Mouse (Mus musculus): ENCODE results near the gene Cep128.

The Cep128 gene

DNA sequence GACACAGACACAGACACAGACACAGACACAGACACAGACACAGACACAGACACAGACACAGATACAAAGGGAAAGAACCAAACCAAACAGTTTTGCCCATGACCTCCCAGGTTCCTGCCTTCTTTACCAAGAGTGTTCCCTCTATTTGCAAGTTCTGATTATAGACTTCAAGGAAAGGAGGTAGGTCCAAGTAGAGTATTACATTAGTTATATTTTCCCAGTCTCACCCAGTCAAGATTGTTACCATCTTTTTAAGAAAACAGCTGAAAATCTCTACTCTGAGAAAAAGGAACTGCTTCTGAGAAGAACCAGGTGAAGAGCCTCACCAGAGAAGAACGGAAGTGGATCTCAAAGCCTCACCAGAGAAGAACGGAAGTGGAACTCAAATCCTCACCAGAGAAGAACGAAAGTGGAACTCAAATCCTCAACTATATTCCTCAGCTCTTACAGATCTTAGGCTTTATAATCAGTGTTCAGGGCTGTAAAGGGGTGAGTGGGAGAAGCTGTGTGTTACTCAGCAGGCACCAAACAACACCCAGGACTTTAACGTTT, 200.8 kb downstream of the Cep128 start:
- no peak for ATAC-seq (ENCODE audit: low TSS enrichment)

- no peak for ATAC-seq (ENCODE audit: low TSS enrichment)
Measured at GRCm38 (mm10) chr12:91176808-91177526, 207.2 kb downstream of the Cep128 start.

- ATAC-seq (ENCODE audit: low TSS enrichment) = no peak
Measured at GRCm38 (mm10) chr12:91171613-91172012, 212.6 kb downstream of the Cep128 start.

GRCm38 (mm10) chr12:91161015-91161730, 223.0 kb downstream of the Cep128 start:
- ATAC-seq (ENCODE audit: low TSS enrichment) = no peak

- no peak for ATAC-seq (ENCODE audit: low TSS enrichment)
Measured at GRCm38 (mm10) chr12:91158481-91158880, 225.7 kb downstream of the Cep128 start.

DNA sequence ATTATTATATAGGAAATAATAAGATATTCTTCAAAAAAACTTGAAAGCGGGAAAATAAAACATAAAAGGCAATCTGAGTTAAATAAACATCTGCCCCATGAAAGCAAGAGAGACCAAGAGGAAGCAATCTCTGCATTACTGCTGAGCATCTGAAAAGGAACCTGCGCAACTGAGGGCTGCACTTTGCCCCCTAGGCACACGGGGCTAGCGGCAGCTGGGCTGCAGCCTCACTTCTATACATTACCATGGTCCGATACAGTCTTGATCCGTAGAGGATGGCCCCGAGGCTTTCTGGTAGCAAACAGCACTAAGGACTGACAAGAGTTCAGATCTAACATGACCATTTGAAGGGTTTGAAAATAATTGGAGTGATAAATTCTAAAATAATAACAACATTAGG, 230.2 kb downstream of the Cep128 start:
- ATAC-seq (ENCODE audit: low TSS enrichment) = no peak

DNA sequence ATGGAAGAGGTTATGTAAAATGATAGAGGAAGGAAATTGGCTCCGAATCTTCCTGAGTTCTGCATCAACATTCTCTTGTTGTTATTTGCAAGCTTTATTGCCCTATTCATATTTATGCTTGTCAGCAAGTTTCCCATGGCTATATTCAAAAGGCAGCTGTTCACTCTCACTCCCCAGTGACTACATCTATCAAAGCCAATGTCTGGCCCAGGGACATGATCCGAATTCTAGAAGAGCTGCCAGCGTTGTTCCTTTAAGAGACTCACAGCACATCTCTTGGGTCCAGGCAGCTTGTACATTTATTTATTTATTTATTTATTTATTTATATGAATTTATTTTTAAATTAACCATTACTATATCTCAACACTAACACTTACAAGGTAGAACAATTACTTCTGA, 235.1 kb downstream of the Cep128 start:
- ATAC-seq (ENCODE audit: low TSS enrichment) = no peak

DNA sequence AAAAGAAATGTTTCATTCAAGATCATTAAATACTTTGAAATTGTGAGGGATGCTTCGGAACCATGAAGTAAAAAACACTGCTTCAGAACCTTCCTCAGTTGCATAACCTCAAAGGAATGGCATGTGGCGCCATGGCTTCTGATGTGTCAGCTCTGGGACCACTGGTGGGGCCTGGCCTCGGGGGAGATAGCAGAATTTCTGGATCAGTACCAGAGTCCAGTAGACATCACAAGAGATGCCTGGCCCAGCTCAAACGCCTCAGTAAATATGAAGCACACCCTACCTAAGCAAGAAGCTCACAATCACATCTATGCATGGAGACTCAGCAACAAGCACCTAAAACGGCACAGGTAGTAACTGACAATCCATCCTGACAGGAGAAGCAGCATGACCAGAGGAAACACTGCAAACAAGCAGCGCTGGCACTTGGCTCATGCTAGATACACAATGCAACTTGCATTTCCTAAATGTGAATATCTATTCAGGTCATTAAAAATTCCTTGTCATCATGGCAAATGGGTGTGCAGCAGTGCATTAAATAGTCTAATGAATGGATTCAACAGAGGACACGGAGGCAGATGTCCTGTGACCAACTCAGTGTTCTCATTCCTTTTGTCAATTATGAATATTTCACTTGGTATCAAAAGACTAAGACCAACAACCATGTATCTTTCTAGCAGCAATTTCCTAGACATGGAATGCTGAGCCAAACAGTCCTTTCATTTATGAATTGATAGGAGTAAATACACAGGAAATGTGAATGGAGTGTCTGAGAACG, 249.3 kb downstream of the Cep128 start:
- no peak for ATAC-seq (ENCODE audit: low TSS enrichment)

DNA sequence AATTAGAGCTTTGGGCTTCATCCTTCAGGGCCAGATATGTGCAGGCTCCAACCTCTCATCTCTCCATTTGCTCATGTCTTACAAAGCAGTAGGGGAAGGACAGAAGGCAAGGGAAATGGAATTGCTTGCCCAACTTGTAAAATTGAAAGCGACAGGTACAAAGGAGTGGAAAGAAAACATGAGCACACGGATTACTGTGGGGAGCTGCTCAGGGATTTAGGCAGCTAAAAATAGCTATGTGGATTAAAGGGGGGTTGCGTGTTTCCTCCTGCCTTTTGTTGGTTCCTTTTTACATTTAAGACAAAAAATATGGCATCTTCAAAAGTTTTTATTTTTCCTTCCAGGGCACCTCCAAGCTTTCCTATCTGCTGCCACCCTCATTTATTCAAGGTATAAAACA, 269.2 kb downstream of the Cep128 start:
- no peak for ATAC-seq (ENCODE audit: low TSS enrichment)

DNA sequence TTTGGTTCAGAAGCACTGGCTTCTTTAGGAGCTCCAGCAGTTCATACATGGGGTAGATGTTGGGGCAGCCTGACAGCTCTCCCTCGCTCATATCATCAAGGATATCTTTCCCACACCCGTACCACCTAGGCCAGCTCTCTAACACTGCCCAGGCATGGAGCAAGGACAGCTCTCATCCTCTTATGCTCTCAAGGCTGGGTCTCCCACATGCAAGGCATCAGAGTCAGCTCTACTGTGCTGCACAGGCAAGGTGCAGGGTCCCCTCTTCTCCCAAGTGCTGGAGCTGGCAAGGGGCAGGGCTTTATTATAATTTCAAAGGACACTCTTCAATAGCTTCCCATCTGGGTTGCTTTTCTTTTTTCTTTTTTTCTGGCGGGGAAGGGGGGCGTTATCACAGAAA, 280.9 kb downstream of the Cep128 start:
- no peak for ATAC-seq (ENCODE audit: low TSS enrichment)

GRCm38 (mm10) chr12:91097869-91098268, 286.3 kb downstream of the Cep128 start:
- ATAC-seq (ENCODE audit: low TSS enrichment) = no peak

DNA sequence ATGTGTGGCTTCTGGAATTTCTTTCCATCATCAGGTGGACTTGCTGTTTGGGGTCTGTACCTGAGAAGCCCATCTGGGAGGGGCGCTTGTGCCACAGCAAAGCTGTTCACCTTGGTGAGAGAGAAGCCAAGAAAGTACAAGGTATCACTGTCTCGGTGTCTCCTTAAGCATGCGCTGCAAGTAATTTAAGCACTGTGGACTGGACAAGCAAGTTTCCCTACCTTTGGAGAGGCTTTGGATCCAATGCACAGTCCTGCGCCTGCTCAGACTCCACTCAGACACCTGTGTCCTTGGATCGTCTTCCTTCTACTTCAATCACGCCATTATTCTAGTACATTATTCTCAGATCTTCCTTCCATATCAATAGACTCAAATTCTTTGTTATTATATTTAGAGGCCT, 288.0 kb downstream of the Cep128 start:
- ATAC-seq (ENCODE audit: low TSS enrichment) = no peak

DNA sequence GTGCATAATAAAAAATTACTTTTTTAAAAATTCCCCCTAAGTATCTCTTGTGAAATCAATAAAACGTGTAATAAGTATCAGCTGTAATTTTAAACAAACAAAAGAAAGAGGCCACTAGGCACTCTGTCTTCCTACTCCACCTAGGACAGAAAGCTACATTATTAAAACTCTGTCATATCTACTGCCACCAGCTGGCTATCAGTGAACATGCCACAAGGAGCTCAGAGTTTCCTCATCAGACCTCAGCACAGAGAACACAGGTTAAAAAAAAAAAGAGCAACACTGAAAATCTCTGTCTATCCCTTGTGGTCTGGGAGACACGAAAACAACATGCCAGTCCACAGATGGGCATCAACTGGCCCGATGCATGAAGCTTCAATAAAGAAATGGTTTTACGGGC, 295.9 kb downstream of the Cep128 start:
- ATAC-seq (ENCODE audit: low TSS enrichment) = peak; percentile 91

DNA sequence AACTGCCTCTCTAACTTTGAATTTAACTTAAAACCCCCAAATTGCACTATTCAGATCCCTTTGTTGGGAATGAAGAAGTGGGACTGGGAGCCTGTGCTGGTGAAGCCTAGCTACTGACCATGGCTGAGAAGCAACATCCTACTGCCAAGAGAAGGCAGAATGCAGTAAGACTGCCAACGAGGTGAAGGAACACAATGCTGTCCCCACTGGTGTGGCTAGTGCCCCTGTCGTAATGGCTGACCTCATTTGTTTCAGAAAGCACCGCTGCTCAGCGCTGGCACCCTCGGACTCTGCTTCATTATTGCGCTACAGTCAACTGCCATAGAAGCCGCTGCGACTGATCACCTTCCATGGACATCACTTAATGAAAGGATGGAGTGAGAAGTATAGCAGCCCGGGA, 298.2 kb downstream of the Cep128 start:
- ATAC-seq (ENCODE audit: low TSS enrichment) = peak; percentile 55; the same call in 1 of the 2 replicates

DNA sequence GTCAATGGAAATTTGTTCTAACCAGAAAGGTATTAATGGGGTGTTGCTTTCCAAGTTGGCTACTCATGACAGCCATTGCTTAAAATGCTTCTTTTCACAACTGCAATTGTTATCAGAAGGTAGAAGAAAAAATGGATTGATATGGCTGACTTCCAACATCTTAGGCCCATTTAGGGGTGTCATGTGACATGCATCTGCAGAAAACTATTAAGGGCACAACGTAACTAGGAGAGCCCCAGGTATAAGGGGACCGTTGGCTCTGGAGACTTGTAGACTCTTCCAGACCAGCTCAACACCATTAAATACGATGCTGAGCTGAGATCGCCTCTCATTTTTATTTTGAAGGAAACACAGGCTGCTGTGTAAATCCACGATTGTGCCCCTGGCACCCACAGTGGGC, 308.6 kb downstream of the Cep128 start:
- no peak for ATAC-seq (ENCODE audit: low TSS enrichment)

DNA sequence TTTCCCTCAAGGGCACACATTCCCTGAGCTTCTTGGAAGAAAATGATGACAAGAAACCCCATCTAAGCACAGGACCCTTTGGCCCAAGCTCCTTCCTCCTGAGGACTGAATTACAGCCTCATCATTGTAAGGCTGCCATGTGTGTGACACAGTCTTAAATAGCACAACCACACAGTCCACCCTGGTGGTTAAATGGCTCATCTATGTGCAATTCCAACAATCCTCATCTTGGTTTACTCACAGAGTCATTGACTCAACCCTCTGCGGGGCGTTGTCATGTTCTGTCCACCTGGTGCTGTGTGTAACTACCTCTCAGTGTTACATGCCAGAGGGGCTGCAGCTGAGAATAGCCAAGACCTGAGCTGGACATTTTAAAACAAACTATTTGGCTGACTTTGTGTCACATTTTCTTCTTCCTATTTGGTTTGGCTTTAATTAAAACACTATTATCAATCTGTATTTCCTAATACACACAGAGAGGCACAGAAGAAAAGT, 313.6 kb downstream of the Cep128 start:
- ATAC-seq (ENCODE audit: low TSS enrichment) = no peak

GRCm38 (mm10) chr12:91067083-91067441, 317.1 kb downstream of the Cep128 start:
- ATAC-seq (ENCODE audit: low TSS enrichment) = no peak

DNA sequence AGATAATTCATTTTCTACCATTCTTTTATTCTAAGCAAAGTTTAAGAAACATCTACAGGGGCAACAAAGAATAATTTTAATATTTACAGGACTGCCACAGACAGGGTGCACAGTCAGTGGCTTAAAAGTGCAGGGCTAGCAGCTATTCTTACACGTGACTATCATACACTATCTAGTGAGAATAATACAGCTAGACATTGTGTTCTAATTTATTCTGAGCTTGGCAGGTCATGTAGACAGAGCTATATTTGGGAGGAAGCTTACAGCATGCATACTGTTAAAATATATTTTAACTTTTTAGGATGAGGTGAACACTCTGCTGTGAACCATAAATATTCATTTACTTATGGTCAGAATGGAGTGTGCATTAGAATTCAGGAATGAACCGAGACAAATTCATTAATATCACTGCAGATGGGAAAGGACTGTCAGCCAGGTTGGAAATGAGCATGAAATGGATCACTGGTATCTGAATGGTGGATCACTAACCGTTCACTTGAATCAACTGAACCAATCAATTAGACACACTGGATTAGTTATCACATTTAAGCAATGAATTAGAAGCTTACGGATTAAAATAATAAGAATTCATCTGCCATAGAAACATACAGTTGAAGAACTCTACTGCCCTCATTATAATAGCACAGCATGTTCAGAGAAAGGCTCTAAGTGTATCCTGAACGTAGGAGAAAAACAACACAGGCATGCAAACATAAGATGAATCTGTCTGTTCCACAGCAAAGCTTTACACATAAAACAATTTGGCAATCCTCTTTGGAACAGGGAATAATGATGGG, 317.7 kb downstream of the Cep128 start:
- 0 out of 2 replicates have a peak, but pooled peaks have one; percentile 13 for ATAC-seq (ENCODE audit: low TSS enrichment)

DNA sequence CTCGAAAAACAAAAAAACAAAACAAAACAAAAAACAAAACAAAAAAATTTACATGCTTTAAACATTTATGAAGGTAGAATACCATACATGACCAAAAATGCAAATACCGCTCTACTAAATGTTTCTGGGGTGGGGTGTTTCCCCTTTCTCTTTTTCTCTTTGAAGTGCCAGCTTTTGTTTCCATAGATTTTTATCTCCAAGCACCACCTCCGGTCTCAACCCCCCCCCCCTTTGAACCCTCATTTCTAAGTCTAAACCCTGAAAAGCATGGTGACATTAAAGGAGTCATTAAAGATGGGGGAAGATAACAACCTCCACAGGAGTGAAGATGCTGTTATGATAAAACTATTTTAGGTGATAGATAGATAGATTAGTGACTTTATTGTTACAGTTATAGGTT, 318.8 kb downstream of the Cep128 start:
- ATAC-seq (ENCODE audit: low TSS enrichment) = no peak

- ATAC-seq (ENCODE audit: low TSS enrichment) = no peak
Measured at GRCm38 (mm10) chr12:91064368-91064999, 319.7 kb downstream of the Cep128 start.

All from frontal cortex, adult (tissue).